Mouse (Mus musculus): Measurements from ENCODE around the gene Anapc11. TPM values are rescaled to one million over a fixed set of nuclear protein-coding genes. Genes with fewer than 3 reads are reported as not detected.
"Not testable (repeated sequence)": the region's sequence is repeated elsewhere in the genome, so short reads cannot be mapped to it uniquely, and the experiment has no call there.

Gene Anapc11
- total RNA-seq, 1 experiment from 2014 or later = 18.5 TPM

DNA sequence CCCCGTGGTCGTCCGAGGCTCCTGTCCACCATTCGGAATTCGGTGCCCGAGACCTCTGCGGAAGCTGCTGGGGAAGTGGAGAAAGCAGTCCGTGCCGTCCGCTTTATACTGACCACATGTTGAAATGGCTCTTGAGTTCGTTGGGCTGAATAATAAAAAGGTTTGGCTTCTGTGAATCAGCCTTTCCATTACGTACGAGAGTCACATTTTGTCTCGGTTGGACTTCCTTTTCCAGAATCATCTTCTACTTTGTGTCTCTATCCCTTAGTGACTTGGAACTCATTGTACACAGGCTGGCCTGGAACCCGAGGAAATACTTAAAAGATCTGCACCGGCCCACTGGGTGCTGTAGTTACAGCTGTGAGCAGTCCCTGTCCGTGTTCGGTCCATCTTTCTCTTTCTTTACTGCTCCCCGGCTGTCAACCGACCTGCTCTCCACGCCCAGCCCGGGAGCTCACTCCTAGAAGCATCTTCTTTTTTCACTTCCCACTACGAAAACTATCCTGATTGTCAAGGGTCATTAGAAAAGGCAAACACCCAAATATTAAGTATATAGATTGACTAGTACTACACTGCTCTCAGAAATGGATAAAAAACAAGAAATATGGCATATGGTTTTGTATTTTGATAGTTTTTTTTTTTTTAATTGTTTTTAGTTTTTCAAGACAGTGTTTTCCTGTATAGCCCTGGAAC lies 24.5 kb upstream of the Anapc11 start:
- ATAC-seq (replicated peaks; ENCODE audit: insufficient number of reproducible peaks, low FRiP score, low TSS enrichment, poor library complexity, severe bottlenecking) = no peak; the same call in 1 of the 2 replicates

DNA sequence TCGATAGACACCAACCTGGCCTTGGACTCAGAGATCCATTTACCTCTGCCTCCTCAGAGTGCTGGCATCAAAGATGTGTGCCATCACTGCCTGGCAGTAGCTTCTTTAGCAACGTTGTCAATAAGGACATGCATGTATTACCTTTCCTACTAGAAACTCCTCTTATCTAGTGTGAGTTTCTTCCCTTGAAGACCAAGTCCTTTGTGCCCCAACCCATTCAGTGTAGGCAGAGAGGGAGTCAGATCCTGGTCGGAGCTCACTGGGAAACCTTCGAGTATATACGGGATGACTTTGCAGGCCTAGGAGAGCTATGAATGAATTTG lies 24.0 kb upstream of the Anapc11 start:
- ATAC-seq (replicated peaks; ENCODE audit: insufficient number of reproducible peaks, low FRiP score, low TSS enrichment, poor library complexity, severe bottlenecking) = no peak

DNA sequence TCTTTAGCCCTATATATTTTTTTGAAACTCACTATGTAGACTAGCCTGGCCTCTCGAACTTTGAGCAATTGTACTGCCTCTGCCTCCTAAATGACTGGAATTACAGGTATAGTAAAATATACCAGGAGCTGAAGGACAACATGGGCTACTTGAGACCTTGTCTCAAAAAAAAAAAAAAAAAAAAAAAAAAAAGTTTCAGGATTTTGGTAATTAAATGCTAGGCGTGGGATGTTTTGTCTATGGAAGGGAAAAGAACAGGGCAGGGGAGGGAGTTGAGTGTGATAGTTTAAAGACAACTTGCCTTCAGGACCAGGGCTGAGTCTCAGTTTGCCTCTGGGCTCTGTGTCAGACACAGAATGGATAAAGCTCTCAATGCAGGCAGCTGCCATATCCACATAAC lies 23.2 kb upstream of the Anapc11 start:
- ATAC-seq (replicated peaks; ENCODE audit: insufficient number of reproducible peaks, low FRiP score, low TSS enrichment, poor library complexity, severe bottlenecking) = no peak

DNA sequence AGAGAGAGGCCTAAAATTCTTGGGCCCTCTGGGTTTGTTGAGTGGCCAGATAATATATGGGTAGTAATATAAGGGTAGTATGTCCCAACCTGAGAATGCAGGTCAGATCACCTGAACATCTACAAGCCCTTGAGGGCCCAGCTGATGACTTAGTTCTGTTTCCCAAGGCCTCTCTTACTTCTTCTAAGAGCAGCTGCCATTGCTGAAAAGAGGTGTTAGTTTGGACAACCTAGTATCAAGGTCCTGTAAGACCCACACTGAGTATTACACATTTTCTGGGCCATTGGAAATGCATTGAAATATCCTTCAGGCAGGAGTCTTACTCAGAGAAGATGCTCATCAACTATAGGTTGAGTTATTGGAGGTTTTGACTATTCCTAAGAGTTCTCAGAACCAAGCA lies 22.3 kb upstream of the Anapc11 start:
- ATAC-seq (replicated peaks; ENCODE audit: insufficient number of reproducible peaks, low FRiP score, low TSS enrichment, poor library complexity, severe bottlenecking) = no peak

GRCm38 (mm10) chr11:120576365-120576981 lies 21.7 kb upstream of the Anapc11 start:
- ATAC-seq (replicated peaks; ENCODE audit: insufficient number of reproducible peaks, low FRiP score, low TSS enrichment, poor library complexity, severe bottlenecking) = no peak

- no peak for ATAC-seq (replicated peaks; ENCODE audit: insufficient number of reproducible peaks, low FRiP score, low TSS enrichment, poor library complexity, severe bottlenecking)
These were observed 20.8 kb upstream of the Anapc11 start for GRCm38 (mm10) chr11:120577211-120578023.

GRCm38 (mm10) chr11:120578024-120578693 lies 20.1 kb upstream of the Anapc11 start:
- ATAC-seq (replicated peaks; ENCODE audit: insufficient number of reproducible peaks, low FRiP score, low TSS enrichment, poor library complexity, severe bottlenecking) = no peak

GRCm38 (mm10) chr11:120578694-120579243 lies 19.5 kb upstream of the Anapc11 start:
- ATAC-seq (replicated peaks; ENCODE audit: insufficient number of reproducible peaks, low FRiP score, low TSS enrichment, poor library complexity, severe bottlenecking) = no peak

- ATAC-seq (replicated peaks; ENCODE audit: insufficient number of reproducible peaks, low FRiP score, low TSS enrichment, poor library complexity, severe bottlenecking) = 0 out of 2 replicates have a peak, but pooled peaks have one; percentile 19
These were observed 18.7 kb upstream of the Anapc11 start for GRCm38 (mm10) chr11:120579316-120580107.

DNA sequence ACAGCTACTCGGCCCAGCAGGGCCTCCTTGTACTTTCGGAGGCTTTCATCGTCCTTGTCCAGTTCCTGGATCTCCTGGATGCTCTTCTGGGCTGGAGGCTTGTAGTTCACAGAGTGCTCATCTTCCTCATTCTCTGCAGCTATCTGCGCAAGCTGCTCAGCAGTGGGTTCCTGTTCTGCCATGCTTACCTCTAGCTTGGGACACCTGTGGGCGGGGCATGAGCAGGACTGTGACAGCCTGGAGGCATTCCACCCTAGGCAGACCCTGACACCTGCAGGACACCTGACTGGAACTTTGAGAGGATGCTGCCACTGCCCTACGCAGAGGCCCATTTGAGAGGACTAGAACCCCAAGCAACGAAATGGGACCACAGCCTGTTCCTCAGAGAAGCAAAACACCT lies 18.0 kb upstream of the Anapc11 start:
- ATAC-seq (replicated peaks; ENCODE audit: insufficient number of reproducible peaks, low FRiP score, low TSS enrichment, poor library complexity, severe bottlenecking) = no peak

DNA sequence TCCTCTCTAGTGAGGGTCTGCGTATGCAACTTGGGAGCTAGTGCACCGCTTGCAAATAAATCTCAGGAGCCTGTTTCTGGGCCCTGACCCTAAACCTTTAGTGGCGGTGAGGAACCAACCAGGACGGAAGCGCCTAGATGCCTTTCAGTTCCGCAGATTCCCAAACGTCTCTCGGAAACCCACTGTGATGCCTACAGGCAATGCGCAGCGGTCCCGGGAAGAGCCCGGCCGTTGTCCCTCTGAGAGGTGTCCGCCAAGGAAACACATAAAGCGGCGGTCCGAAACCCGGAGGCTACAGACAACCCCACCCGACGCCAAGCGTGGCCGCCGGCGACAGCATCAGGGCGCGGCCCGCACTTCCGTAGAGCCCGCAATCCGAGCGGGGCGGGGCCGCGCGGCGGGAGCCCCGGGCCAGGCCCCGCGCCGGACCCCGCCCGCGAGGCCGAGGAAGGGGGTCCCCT lies 17.3 kb upstream of the Anapc11 start:
- ATAC-seq (replicated peaks; ENCODE audit: insufficient number of reproducible peaks, low FRiP score, low TSS enrichment, poor library complexity, severe bottlenecking) = no peak

DNA sequence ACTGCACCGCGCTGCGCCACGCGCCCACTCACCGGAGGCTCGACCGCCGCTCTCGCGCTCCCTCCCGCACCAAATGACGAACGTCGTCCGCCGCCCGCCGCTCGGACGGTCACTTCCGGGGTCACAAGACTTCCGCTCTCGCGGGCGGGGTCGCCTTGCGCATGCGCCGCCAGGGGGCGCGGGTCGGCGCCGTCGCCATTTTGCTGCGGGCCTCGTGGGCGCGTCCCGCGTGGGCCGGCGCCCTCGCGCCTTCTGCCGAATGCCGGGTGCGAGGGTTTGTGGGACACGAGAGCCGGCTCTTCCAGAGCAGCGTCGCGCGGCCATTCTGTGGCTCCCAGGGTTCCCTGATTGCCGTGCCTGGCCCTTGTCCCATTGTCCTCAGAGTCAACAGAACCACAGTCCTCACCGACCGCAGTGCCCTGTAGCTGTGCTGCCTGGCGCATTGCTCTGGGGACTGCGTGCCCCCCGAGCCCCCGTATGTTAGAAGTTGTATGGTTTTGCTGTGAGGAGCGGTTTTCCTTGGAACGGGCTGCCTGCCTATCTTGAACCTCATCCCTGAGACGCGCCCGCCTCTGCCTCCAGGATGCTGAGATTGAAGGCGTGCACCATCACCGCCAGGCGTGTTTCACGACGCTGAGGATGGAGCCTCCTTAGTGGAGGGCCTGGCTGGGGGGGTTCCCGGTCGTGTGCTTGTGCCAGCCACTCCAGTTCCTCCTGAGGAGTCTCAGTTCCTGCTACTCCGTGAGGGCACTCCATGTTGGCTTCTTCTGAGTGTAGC lies 16.5 kb upstream of the Anapc11 start, which contains the start of gene Arhgdia:
Gene Arhgdia, minus strand, starts transcription at position 135 of the 778 bp plus-strand sequence.
- peak; percentile 66 for ATAC-seq (replicated peaks; ENCODE audit: insufficient number of reproducible peaks, low FRiP score, low TSS enrichment, poor library complexity, severe bottlenecking)

- ATAC-seq (replicated peaks; ENCODE audit: insufficient number of reproducible peaks, low FRiP score, low TSS enrichment, poor library complexity, severe bottlenecking) = 0 out of 2 replicates have a peak, but pooled peaks have one; percentile 6
These were observed 15.8 kb upstream of the Anapc11 start for GRCm38 (mm10) chr11:120582268-120582981.

DNA sequence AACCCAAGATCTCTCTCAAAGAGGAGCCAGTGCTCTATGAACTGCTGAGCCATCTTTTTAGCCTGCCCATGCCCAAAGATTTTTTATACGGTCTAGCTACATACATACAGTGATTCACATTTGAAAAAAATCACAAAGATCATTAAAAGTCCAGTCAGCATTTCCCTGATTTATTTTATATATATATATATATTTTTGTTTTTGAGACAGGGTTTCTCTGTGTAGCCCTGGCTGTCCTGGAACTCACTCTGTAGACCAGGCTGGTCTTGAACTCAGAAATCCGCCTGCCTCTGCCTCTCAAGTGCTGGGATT lies 15.3 kb upstream of the Anapc11 start:
- not testable (repeated sequence) for ATAC-seq (replicated peaks; ENCODE audit: insufficient number of reproducible peaks, low FRiP score, low TSS enrichment, poor library complexity, severe bottlenecking)

DNA sequence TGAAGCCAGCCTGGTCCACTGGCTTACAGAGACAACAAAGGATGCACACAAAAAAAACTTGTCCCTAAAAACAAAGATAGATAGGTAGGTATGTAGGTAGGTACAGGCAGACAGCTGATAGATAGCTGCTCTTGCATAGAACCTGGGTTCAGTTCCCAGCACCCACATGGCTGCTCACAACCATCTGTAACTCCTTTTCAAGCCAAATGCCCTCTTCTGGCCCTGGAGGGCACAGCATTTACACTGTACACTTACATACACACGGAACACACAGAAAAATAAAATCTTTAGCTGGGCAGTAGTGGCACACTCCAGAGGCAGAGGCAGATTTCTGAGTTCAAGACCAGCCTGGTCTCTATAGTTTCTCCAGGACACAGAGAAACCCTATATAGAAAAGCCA lies 14.3 kb upstream of the Anapc11 start:
- ATAC-seq (replicated peaks; ENCODE audit: insufficient number of reproducible peaks, low FRiP score, low TSS enrichment, poor library complexity, severe bottlenecking) = no peak

GRCm38 (mm10) chr11:120588531-120588930 lies 9.7 kb upstream of the Anapc11 start:
- ATAC-seq (replicated peaks; ENCODE audit: insufficient number of reproducible peaks, low FRiP score, low TSS enrichment, poor library complexity, severe bottlenecking) = no peak
